Mouse (Mus musculus): ENCODE data around the gene Tmem79.
A peak's percentile ranks its signal among the peaks of the same experiment; 100 is the strongest.
"Not testable (repeated sequence)": the region's sequence is repeated elsewhere in the genome, so short reads cannot be mapped to it uniquely, and the experiment has no call there.

The Tmem79 gene

GRCm38 (mm10) chr3:88336058-88337013 lies at the start of gene Tmem79, which contains the start of gene Smg5:
Gene Tmem79, minus strand, starts transcription at chr3:88336148.
Gene Smg5, plus strand, starts transcription at chr3:88336260.
- peak; percentile 88 for DNase-seq (ENCODE audit: low read depth)

GRCm38 (mm10) chr3:88384364-88384763 lies 48.4 kb upstream of the Tmem79 start, which contains the start of gene Bglap:
Gene Bglap, minus strand, starts transcription at chr3:88384464.
- no peak for DNase-seq (ENCODE audit: low read depth)

GRCm38 (mm10) chr3:88382383-88382782 lies 46.4 kb upstream of the Tmem79 start:
- DNase-seq (ENCODE audit: low read depth): not testable (repeated sequence)

GRCm38 (mm10) chr3:88381389-88382315 lies 45.7 kb upstream of the Tmem79 start:
- DNase-seq (ENCODE audit: low read depth): not testable (repeated sequence)

- DNase-seq (ENCODE audit: low read depth): not testable (repeated sequence)
Observed at GRCm38 (mm10) chr3:88378599-88378998, 42.7 kb upstream of the Tmem79 start, which contains the start of gene Bglap2. Gene Bglap2, minus strand, starts transcription at chr3:88378699.

GRCm38 (mm10) chr3:88376644-88377043 lies 40.7 kb upstream of the Tmem79 start:
- not testable (repeated sequence) for DNase-seq (ENCODE audit: low read depth)

GRCm38 (mm10) chr3:88375750-88376626 lies 40.0 kb upstream of the Tmem79 start:
- not testable (repeated sequence) for DNase-seq (ENCODE audit: low read depth)

GRCm38 (mm10) chr3:88372643-88373042 lies 36.7 kb upstream of the Tmem79 start, which contains the start of gene Bglap3:
Gene Bglap3, minus strand, starts transcription at chr3:88372743.
- DNase-seq (ENCODE audit: low read depth): not testable (repeated sequence)

GRCm38 (mm10) chr3:88368511-88368910 lies 32.6 kb upstream of the Tmem79 start:
- not testable (repeated sequence) for DNase-seq (ENCODE audit: low read depth)

GRCm38 (mm10) chr3:88367517-88367916 lies 31.6 kb upstream of the Tmem79 start:
- not testable (repeated sequence) for DNase-seq (ENCODE audit: low read depth)

- DNase-seq (ENCODE audit: low read depth): not testable (repeated sequence)
Observed at GRCm38 (mm10) chr3:88366830-88367428, 31.0 kb upstream of the Tmem79 start.

- DNase-seq (ENCODE audit: low read depth): no peak
Observed at GRCm38 (mm10) chr3:88365705-88366361, 29.9 kb upstream of the Tmem79 start.

GRCm38 (mm10) chr3:88364337-88364736 lies 28.4 kb upstream of the Tmem79 start, which contains the start of gene Paqr6:
Gene Paqr6, plus strand, starts transcription at chr3:88364584.
- no peak for DNase-seq (ENCODE audit: low read depth)

- DNase-seq (ENCODE audit: low read depth): no peak
Observed at GRCm38 (mm10) chr3:88363700-88364099, 27.8 kb upstream of the Tmem79 start.

GRCm38 (mm10) chr3:88361612-88362313 lies 25.8 kb upstream of the Tmem79 start:
- no peak for DNase-seq (ENCODE audit: low read depth)

GRCm38 (mm10) chr3:88361096-88361495 lies 25.1 kb upstream of the Tmem79 start:
- no peak for DNase-seq (ENCODE audit: low read depth)

- no peak for DNase-seq (ENCODE audit: low read depth)
Observed at GRCm38 (mm10) chr3:88359989-88360388, 24.0 kb upstream of the Tmem79 start.

- DNase-seq (ENCODE audit: low read depth): no peak
Observed at GRCm38 (mm10) chr3:88359584-88359983, 23.6 kb upstream of the Tmem79 start.
